Mouse (Mus musculus): ENCODE measurements at regions not wholly inside any gene's neighbourhood (a gene's known extent, or its start where the extent isn't known, plus 50 kb on each side); places are given as distances from the start of the nearest gene placed in this dataset.

- peak; percentile 43 for TF ChIP-seq CTCF (IDR thresholded peaks at IDR 0.05)
- TF ChIP-seq POLR2A (IDR thresholded peaks at IDR 0.05; ENCODE audit: insufficient read depth, low read depth, low read length) = no peak
- Histone ChIP-seq H3K27ac (no peak overlapping the region), H3K9ac (ENCODE audit: low read depth, low read length) (no peak overlapping the region), H3K4me3 (no peak overlapping the region), H3K79me2 (replicated peaks; ENCODE audit: control insufficient read depth, insufficient read depth, low read length) (no peaks in the 10 kb centered on the region), H3K36me3 (ENCODE audit: control insufficient read depth, insufficient read depth, low read length) (no peaks in the 10 kb centered on the region), H3K4me1 (ENCODE audit: control insufficient read depth, insufficient read depth, low read length) (peaks cover 2% of the 10 kb centered on the region; the same call in 1 of the 2 replicates), H3K27me3 (ENCODE audit: control insufficient read depth, insufficient read depth, low read length) (no peaks in the 10 kb centered on the region)
- DNase-seq = no peak
- WGBS = 33% methylated on average over 7 of the region's 7 CpGs
- intact Hi-C loops (cut with DNase I) = no loop called here
Observed at GRCm38 (mm10) chr15:25495926-25496644, 82.5 kb upstream of the Basp1 start.

DNA sequence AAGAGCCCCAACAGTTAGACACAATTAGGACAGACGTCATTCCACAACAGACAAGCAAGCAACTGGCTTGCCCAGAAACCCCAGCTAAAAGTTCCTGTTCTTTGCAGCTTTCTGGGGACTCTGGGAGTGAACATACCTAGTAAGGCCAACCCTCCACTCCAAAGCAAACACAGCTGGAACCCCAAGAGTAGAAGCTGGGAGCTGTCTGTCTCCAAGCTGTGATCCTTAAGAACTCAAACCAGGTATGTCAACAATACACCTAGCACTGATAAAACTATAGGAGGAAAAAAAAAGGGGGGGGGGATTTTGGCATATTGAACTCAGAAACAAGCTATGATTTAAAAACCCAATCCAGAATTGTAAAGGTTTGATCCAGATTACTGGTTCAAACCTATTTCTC, 84.2 kb upstream of the Basp1 start:
- WGBS = 66% methylated on average over 1 of the region's 1 CpGs
- no peak for DNase-seq
- intact Hi-C loops (cut with DNase I) = no loop called here
- TF ChIP-seq POLR2A (IDR thresholded peaks at IDR 0.05; ENCODE audit: insufficient read depth, low read depth, low read length) (no peak), CTCF (IDR thresholded peaks at IDR 0.05) (no peak), EP300 (IDR thresholded peaks at IDR 0.05; ENCODE audit: insufficient read depth, low read depth, low read length) (no peak)
- Histone ChIP-seq H3K4me1 (ENCODE audit: control insufficient read depth, insufficient read depth, low read length) (peaks cover 2% of the 10 kb centered on the region; the same call in 1 of the 2 replicates), H3K27ac (no peak overlapping the region), H3K9ac (ENCODE audit: low read depth, low read length) (no peak overlapping the region), H3K27me3 (ENCODE audit: control insufficient read depth, insufficient read depth, low read length) (no peaks in the 10 kb centered on the region), H3K4me3 (no peak overlapping the region), H3K36me3 (ENCODE audit: control insufficient read depth, insufficient read depth, low read length) (no peaks in the 10 kb centered on the region), H3K79me2 (replicated peaks; ENCODE audit: control insufficient read depth, insufficient read depth, low read length) (no peaks in the 10 kb centered on the region)

DNA sequence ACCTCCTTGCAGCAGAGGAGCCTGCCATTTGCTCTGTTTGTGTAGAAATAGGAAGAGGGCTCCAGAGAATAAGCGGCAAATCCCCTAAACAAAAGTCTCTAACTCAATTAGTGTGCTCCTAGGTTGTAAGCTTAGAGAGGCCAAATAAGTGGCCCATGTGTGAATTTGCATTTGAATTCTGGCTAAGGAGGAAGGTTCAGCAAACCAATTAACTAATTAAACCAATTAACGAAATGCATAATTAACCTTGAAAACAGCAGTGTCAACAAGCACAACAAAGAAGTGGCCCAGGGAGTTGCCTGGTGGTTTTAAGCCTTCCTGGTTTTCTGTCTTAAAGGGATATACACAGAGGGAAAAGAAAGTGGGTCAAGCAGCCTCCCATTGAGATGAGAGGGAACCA, 84.9 kb upstream of the Basp1 start:
- no peak for DNase-seq
- WGBS = 75% methylated on average over 2 of the region's 2 CpGs
- Histone ChIP-seq H3K9ac (ENCODE audit: low read depth, low read length) (no peak overlapping the region), H3K79me2 (replicated peaks; ENCODE audit: control insufficient read depth, insufficient read depth, low read length) (no peaks in the 10 kb centered on the region), H3K27ac (no peak overlapping the region), H3K4me1 (ENCODE audit: control insufficient read depth, insufficient read depth, low read length) (peaks cover 2% of the 10 kb centered on the region; the same call in 1 of the 2 replicates), H3K27me3 (ENCODE audit: control insufficient read depth, insufficient read depth, low read length) (no peaks in the 10 kb centered on the region), H3K36me3 (ENCODE audit: control insufficient read depth, insufficient read depth, low read length) (no peaks in the 10 kb centered on the region), H3K4me3 (no peak overlapping the region)
- TF ChIP-seq POLR2A (IDR thresholded peaks at IDR 0.05; ENCODE audit: insufficient read depth, low read depth, low read length) (no peak), EP300 (IDR thresholded peaks at IDR 0.05; ENCODE audit: insufficient read depth, low read depth, low read length) (no peak), CTCF (IDR thresholded peaks at IDR 0.05) (no peak)
- intact Hi-C loops (cut with DNase I) = no loop called here

DNA sequence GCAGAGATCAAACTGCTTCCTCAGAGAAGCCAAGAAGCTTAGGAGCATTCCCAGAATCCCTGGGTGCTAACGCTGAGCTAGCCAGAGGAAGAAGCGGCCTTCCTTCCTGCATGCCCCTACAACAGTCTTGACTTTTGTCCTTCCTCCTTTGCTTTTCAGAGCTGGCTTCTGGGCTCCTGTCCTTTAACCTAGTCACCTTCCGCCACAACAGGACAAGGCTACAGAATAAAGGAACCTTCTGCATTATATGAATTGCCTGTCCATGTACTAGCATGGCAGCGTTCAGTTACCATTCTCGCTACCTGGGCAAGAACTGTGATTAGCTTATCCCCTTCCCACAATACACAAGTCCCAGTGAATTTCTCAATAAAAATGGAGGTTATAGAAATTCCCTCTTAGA, 88.9 kb upstream of the Basp1 start:
- no peak overlapping the region; the same call in 1 of the 2 replicates for H3K27ac ChIP-seq
- H3K4me3 ChIP-seq = no peak overlapping the region
- H3K36me3 ChIP-seq (ENCODE audit: control insufficient read depth, insufficient read depth, low read length) = no peaks in the 10 kb centered on the region
- H3K79me2 ChIP-seq (replicated peaks; ENCODE audit: control insufficient read depth, insufficient read depth, low read length) = no peaks in the 10 kb centered on the region
- intact Hi-C loops (cut with DNase I) = no loop called here
- H3K4me1 ChIP-seq (ENCODE audit: control insufficient read depth, insufficient read depth, low read length) = no peaks in the 10 kb centered on the region; the same call in 1 of the 2 replicates
- no peak for DNase-seq
- no peak for TF ChIP-seq POLR2A (IDR thresholded peaks at IDR 0.05; ENCODE audit: insufficient read depth, low read depth, low read length)
- TF ChIP-seq EP300 (IDR thresholded peaks at IDR 0.05; ENCODE audit: insufficient read depth, low read depth, low read length) = no peak
- no peak for TF ChIP-seq CTCF (IDR thresholded peaks at IDR 0.05)
- H3K27me3 ChIP-seq (ENCODE audit: control insufficient read depth, insufficient read depth, low read length) = no peaks in the 10 kb centered on the region
- no peak overlapping the region for H3K9ac ChIP-seq (ENCODE audit: low read depth, low read length)
- WGBS = 43% methylated on average over 5 of the region's 5 CpGs

DNA sequence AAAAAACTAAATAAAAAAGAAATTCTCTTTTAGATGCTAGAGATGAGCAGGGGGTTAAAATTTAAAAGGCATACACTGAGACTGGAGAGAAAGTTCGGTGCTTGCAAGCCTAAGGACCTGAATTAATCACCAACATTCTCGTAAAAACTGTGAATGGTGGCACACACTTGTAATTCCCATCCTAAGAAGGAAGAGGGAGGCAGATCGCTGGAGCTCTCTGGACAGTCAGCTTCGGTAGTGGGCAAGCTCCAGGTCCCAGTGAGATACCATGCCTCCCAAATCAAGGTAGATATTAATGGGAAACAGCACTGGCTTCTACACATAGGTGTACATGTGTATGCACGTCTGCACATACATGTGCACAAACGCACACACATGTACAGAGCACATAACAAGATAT, 89.5 kb upstream of the Basp1 start:
- no peak overlapping the region for H3K27ac ChIP-seq
- no peaks in the 10 kb centered on the region for H3K36me3 ChIP-seq (ENCODE audit: control insufficient read depth, insufficient read depth, low read length)
- DNase-seq = no peak
- no peaks in the 10 kb centered on the region for H3K27me3 ChIP-seq (ENCODE audit: control insufficient read depth, insufficient read depth, low read length)
- TF ChIP-seq POLR2A (IDR thresholded peaks at IDR 0.05; ENCODE audit: insufficient read depth, low read depth, low read length) = no peak
- TF ChIP-seq CTCF (IDR thresholded peaks at IDR 0.05) = peak; percentile 48
- intact Hi-C loops (cut with DNase I) = no loop called here
- H3K79me2 ChIP-seq (replicated peaks; ENCODE audit: control insufficient read depth, insufficient read depth, low read length) = no peaks in the 10 kb centered on the region
- no peak overlapping the region for H3K4me3 ChIP-seq
- 57% methylated on average over 6 of the region's 6 CpGs for WGBS
- H3K9ac ChIP-seq (ENCODE audit: low read depth, low read length) = no peak overlapping the region
- H3K4me1 ChIP-seq (ENCODE audit: control insufficient read depth, insufficient read depth, low read length) = no peaks in the 10 kb centered on the region; the same call in 1 of the 2 replicates

- Histone ChIP-seq H3K36me3 (ENCODE audit: control insufficient read depth, insufficient read depth, low read length) (no peaks in the 10 kb centered on the region), H3K27me3 (ENCODE audit: control insufficient read depth, insufficient read depth, low read length) (no peaks in the 10 kb centered on the region), H3K79me2 (replicated peaks; ENCODE audit: control insufficient read depth, insufficient read depth, low read length) (no peaks in the 10 kb centered on the region), H3K27ac (no peak overlapping the region), H3K9ac (ENCODE audit: low read depth, low read length) (no peak overlapping the region), H3K4me3 (no peak overlapping the region), H3K4me1 (ENCODE audit: control insufficient read depth, insufficient read depth, low read length) (no peaks in the 10 kb centered on the region; the same call in none of the 2 replicates)
- no peak for TF ChIP-seq EP300 (IDR thresholded peaks at IDR 0.05; ENCODE audit: insufficient read depth, low read depth, low read length)
- no peak for TF ChIP-seq CTCF (IDR thresholded peaks at IDR 0.05)
- TF ChIP-seq POLR2A (IDR thresholded peaks at IDR 0.05; ENCODE audit: insufficient read depth, low read depth, low read length) = no peak
- intact Hi-C loops (cut with DNase I) = no loop called here
- WGBS = 67% methylated on average over 7 of the region's 7 CpGs
- DNase-seq = no peak
Observed at GRCm38 (mm10) chr15:25509139-25509538, 95.6 kb upstream of the Basp1 start.
